Mouse (Mus musculus) heart, postnatal 25 days (tissue): ENCODE results near the gene Cox7a1. TPM values are rescaled to one million over a fixed set of nuclear protein-coding genes. Genes with fewer than 3 reads are reported as not detected.

Experiments
- total RNA-seq, 2 experiments: library from RNA; stranded (reverse); gene quantifications; 2 replicates each; pipeline ENCODE4 v1.2.3; 2021

Cox7a1 gene
- total RNA-seq, 2 experiments from 2014 or later: 2,700 to 2,749 TPM

Other genes with a start within 250 kb of the Cox7a1 start
- 1 to 10 TPM; 6.6 to 7.8 TPM for gene Zfp74, start 230.1 kb upstream of the Cox7a1 start, total RNA-seq
- 10 to 100 TPM; 24.5 to 28.1 TPM for gene Zfp568, start 200.2 kb upstream of the Cox7a1 start, total RNA-seq
- 1 to 10 TPM; 2.2 to 2.8 TPM for gene Zfp14, start 132.8 kb upstream of the Cox7a1 start, total RNA-seq
- gene Zfp82, start 111.2 kb upstream of the Cox7a1 start, total RNA-seq: 1 to 10 TPM; 1.9 to 2.0 TPM
- not detected for gene Gm26920, start 93.7 kb upstream of the Cox7a1 start, total RNA-seq
- gene Zfp566, start 93.6 kb upstream of the Cox7a1 start, total RNA-seq: 1 to 10 TPM; 2.2 TPM
- 10 to 100 TPM; 30.7 to 37.3 TPM for gene Zfp260, start 89.4 kb upstream of the Cox7a1 start, total RNA-seq
- gene Zfp382, start 62.2 kb upstream of the Cox7a1 start, total RNA-seq: 1 to 10 TPM; 2.7 to 2.9 TPM
- gene Zfp146, start 14.4 kb upstream of the Cox7a1 start, total RNA-seq: 10 to 100 TPM; 27.7 to 31.0 TPM
- 100 to 1,000 TPM; 270 to 283 TPM for gene Capns1, start 14.7 kb downstream of the Cox7a1 start, total RNA-seq
- 10 to 100 TPM; 54.6 to 56.6 TPM for gene Polr2i, start 47.8 kb downstream of the Cox7a1 start, total RNA-seq
- gene Tbcb, start 48.1 kb downstream of the Cox7a1 start, total RNA-seq: 10 to 100 TPM; 54.1 to 56.7 TPM
- gene Ovol3, start 51.6 kb downstream of the Cox7a1 start, total RNA-seq: not detected
- not detected for gene Thap8, start 96.0 kb downstream of the Cox7a1 start, total RNA-seq
- gene Wdr62, start 96.3 kb downstream of the Cox7a1 start, total RNA-seq: 1 to 10 TPM; 1.1 to 1.8 TPM
- 1 to 10 TPM; 7.0 to 7.7 TPM for gene Clip3, start 107.6 kb downstream of the Cox7a1 start, total RNA-seq
- gene Alkbh6, start 124.6 kb downstream of the Cox7a1 start, total RNA-seq: 10 to 100 TPM; 23.1 to 24.6 TPM
- gene Syne4, start 130.7 kb downstream of the Cox7a1 start, total RNA-seq: 1 to 10 TPM in 1 of 2 experiments, under 1 TPM in 1; 0.65 to 1.3 TPM
- gene E130208F15Rik, start 137.6 kb downstream of the Cox7a1 start, total RNA-seq: under 1 TPM; 0.45 to 0.99 TPM
- 10 to 100 TPM; 12.1 to 12.3 TPM for gene Sdhaf1, start 139.8 kb downstream of the Cox7a1 start, total RNA-seq
- 1 to 10 TPM in 1 of 2 experiments, under 1 TPM in 1; 0.95 to 1.3 TPM for gene Lrfn3, start 178.6 kb downstream of the Cox7a1 start, total RNA-seq
- 10 to 100 TPM; 17.7 to 18.4 TPM for gene Tyrobp, start 229.6 kb downstream of the Cox7a1 start, total RNA-seq
- not detected for gene Hcst, start 235.7 kb downstream of the Cox7a1 start, total RNA-seq
- gene Nfkbid, start 237.6 kb downstream of the Cox7a1 start, total RNA-seq: under 1 TPM; 0.20 to 0.47 TPM